Mouse (Mus musculus) stomach, embryonic 15.5 days (tissue): ENCODE results near the gene Gm5728. TPM values are rescaled to one million over a fixed set of nuclear protein-coding genes. Genes with fewer than 3 reads are reported as not detected.
"Not testable (repeated sequence)": the region's sequence is repeated elsewhere in the genome, so short reads cannot be mapped to it uniquely, and the experiment has no call there.

ENCODE experiments used
- ATAC-seq: fragments of 200-750 bp; cut with Nextera tagmentation; 2 replicates; pipeline ENCODE4 v1.8.0; 2017; ENCODE audit warnings: low read depth, moderate number of reproducible peaks, moderate TSS enrichment; ENCODE audit not compliant: insufficient read depth, low FRiP score
- H3K27ac ChIP-seq: fragments of 300-500 bp; sonication (generic); 2 replicates; pipeline ENCODE4 v1.5.1; 2015; ENCODE audit warnings: mild to moderate bottlenecking, inconsistent platforms
- H3K27me3 ChIP-seq: fragments of 300-500 bp; sonication (generic); replicated peaks from 2 replicates; pipeline ENCODE4 v1.6.1; 2015; ENCODE audit warnings: inconsistent platforms
- H3K36me3 ChIP-seq: fragments of 300-500 bp; sonication (generic); 2 replicates; pipeline ENCODE4 v1.6.1; 2015; ENCODE audit warnings: inconsistent platforms
- H3K4me1 ChIP-seq: fragments of 300-500 bp; sonication (generic); 2 replicates; pipeline ENCODE4 v1.6.1; 2015; ENCODE audit warnings: inconsistent platforms
- H3K4me2 ChIP-seq: fragments of 300-500 bp; sonication (generic); 2 replicates; pipeline ENCODE4 v1.6.1; 2015; ENCODE audit warnings: mild to moderate bottlenecking, inconsistent platforms
- H3K4me3 ChIP-seq: fragments of 300-500 bp; sonication (generic); replicated peaks from 2 replicates; pipeline ENCODE4 v1.5.1; 2015; ENCODE audit warnings: inconsistent platforms
- H3K9ac ChIP-seq: fragments of 300-500 bp; sonication (generic); 2 replicates; pipeline ENCODE4 v1.6.1; 2015; ENCODE audit warnings: inconsistent platforms
- H3K9me3 ChIP-seq: fragments of 300-500 bp; sonication (generic); 2 replicates; pipeline ENCODE4 v1.6.1; 2016; ENCODE audit warnings: inconsistent platforms
- whole genome bisulfite sequencing: fragments of 180-500 bp; shearing (Covaris S2); methylation state at CpG from one replicate; pipeline ENCODE4 v1.1.7; 2015; 5-methylcytosine and 5-hydroxymethylcytosine counted together
- polyA plus RNA-seq: library from polyadenylated mRNA; unstranded; fragments of >200 nt; fragmentation: Nextera tagmentation; extraction: Ambion mirVana; gene quantifications from 2 replicates; pipeline ENCODE4 v1.2.1, GENCODE M21; 2015

Gene Gm5728
- not detected in 2 replicates for polyA plus RNA-seq

GRCm38 (mm10) chr7:20375310-20375709 lies at the start of gene Gm5728:
Gene Gm5728, minus strand, starts transcription at chr7:20375410.
- H3K9me3 ChIP-seq, H3K4me1 ChIP-seq, H3K36me3 ChIP-seq, H3K4me2 ChIP-seq, H3K27me3 ChIP-seq, H3K4me3 ChIP-seq, H3K27ac ChIP-seq, H3K9ac ChIP-seq, ATAC-seq: not testable (repeated sequence)
- no CpG with 5 or more reads among the region's 1 CpGs for WGBS

- H3K4me3 ChIP-seq, H3K36me3 ChIP-seq, H3K27me3 ChIP-seq, H3K4me1 ChIP-seq, H3K27ac ChIP-seq, H3K9ac ChIP-seq, H3K9me3 ChIP-seq, ATAC-seq, H3K4me2 ChIP-seq: not testable (repeated sequence)
- no CpG with 5 or more reads among the region's 3 CpGs for WGBS
These were observed 42.4 kb upstream of the Gm5728 start, which contains the start of gene Vmn1r100 for GRCm38 (mm10) chr7:20417642-20418041. Gene Vmn1r100, plus strand, starts transcription at chr7:20417942.

- WGBS, result no CpG with 5 or more reads among the region's 2 CpGs
- H3K9me3 ChIP-seq, H3K36me3 ChIP-seq, ATAC-seq, H3K4me2 ChIP-seq, H3K4me3 ChIP-seq, H3K27ac ChIP-seq, H3K27me3 ChIP-seq, H3K9ac ChIP-seq, H3K4me1 ChIP-seq: not testable (repeated sequence)
These were observed 41.2 kb downstream of the Gm5728 start, which contains the start of gene Gm4133 for GRCm38 (mm10) chr7:20333965-20334364. Gene Gm4133, minus strand, starts transcription at chr7:20334065.

Other genes with a start within 250 kb of the Gm5728 start
- not detected in 2 replicates for gene Vmn1r93, start 236.3 kb downstream of the Gm5728 start, polyA plus RNA-seq
- gene Vmn1r94, start 207.0 kb downstream of the Gm5728 start, polyA plus RNA-seq, result not detected in 2 replicates
- gene Vmn1r95, start 181.7 kb downstream of the Gm5728 start, polyA plus RNA-seq, result not detected in 2 replicates
- gene Gm6164, start 169.8 kb downstream of the Gm5728 start, polyA plus RNA-seq, result not detected in 2 replicates
- gene Gm4498, start 141.6 kb downstream of the Gm5728 start, polyA plus RNA-seq, result not detected in 2 replicates
- not detected in 2 replicates for gene Gm5890, start 112.6 kb downstream of the Gm5728 start, polyA plus RNA-seq
- not detected in 2 replicates for gene Gm4133, start 41.3 kb downstream of the Gm5728 start, polyA plus RNA-seq
- gene Vmn1r100, start 42.5 kb upstream of the Gm5728 start, polyA plus RNA-seq, result not detected in 2 replicates
- gene Vmn1r101, start 67.2 kb upstream of the Gm5728 start, polyA plus RNA-seq, result not detected in 2 replicates
- not detected in 2 replicates for gene Gm10670, start 99.5 kb upstream of the Gm5728 start, polyA plus RNA-seq
- gene Vmn1r103, start 135.1 kb upstream of the Gm5728 start, polyA plus RNA-seq, result not detected in 2 replicates
- not detected in 2 replicates for gene Vmn1r104, start 158.4 kb upstream of the Gm5728 start, polyA plus RNA-seq
- not detected in 2 replicates for gene Gm5726, start 170.3 kb upstream of the Gm5728 start, polyA plus RNA-seq
- gene Gm4141, start 200.8 kb upstream of the Gm5728 start, polyA plus RNA-seq, result not detected in 2 replicates
- gene Gm4513, start 223.6 kb upstream of the Gm5728 start, polyA plus RNA-seq, result not detected in 2 replicates